Mouse (Mus musculus): ENCODE results near the gene 4930535I16Rik. TPM values are rescaled to one million over a fixed set of nuclear protein-coding genes. Genes with fewer than 3 reads are reported as not detected.

Gene 4930535I16Rik
- polyA plus RNA-seq, 1 experiment, result not detected

DNA sequence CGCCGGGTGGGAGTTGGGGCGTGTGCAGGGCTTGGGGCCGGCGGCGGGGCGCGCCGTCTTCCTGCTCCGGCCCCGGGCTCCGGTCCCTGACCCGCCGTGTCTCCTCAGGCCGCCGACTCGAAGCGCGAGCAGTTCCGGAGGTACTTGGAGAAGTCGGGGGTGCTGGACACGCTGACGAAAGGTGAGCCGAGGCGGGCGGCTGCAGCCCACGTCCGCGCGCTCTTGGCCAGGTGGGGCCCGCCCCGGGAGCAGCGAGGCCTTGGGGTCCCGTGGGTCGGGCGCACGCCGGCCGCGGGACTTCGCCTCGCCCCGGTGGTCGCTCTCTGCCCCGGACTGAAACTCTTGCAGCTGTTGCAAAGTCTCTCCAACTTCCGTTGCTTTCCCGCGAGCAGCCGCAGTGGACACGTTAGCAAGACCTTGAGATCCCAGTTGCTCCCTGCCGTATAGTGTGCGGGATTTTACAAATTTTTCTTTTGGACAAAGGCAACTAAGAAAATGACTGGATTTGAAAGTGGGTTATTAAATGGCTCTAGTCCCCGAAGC lies 12.6 kb downstream of the 4930535I16Rik start:
- DNase-seq (ENCODE audit: low spot score), result no peak

GRCm38 (mm10) chr4:123904333-123905125 lies 13.3 kb downstream of the 4930535I16Rik start, which contains the start of gene Mycbp:
Gene Mycbp, plus strand, starts transcription at chr4:123904832.
- DNase-seq (ENCODE audit: low spot score), result peak; percentile 100

- no peak for DNase-seq (ENCODE audit: low spot score)
Measured at GRCm38 (mm10) chr4:123903432-123903831, 14.4 kb downstream of the 4930535I16Rik start.

DNA sequence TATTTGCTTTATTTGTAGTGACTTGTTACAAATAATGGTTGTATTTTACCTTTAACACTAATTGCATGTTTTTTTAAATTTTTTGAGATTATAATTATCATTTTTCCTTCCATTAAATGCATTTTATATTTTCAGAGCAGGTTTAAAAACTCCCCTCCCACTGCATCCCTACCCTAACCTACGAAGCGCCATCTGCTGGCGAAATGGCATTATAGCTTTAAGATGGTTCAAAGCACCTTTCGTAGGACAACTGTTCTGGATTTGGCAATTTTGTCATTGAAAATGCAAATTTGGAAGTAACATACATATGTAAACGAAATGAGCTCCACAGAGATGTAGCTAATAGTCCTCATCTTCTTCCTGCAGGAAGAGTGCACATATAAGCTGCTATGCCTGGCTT lies 19.1 kb downstream of the 4930535I16Rik start:
- DNase-seq (ENCODE audit: low spot score), result no peak

- no peak for DNase-seq (ENCODE audit: low spot score)
Measured at GRCm38 (mm10) chr4:123894295-123894694, 23.5 kb downstream of the 4930535I16Rik start.

- DNase-seq (ENCODE audit: low spot score), result no peak
Measured at GRCm38 (mm10) chr4:123893726-123894125, 24.1 kb downstream of the 4930535I16Rik start.

Other genes starting within 250 kb of the 4930535I16Rik start
- gene Macf1, start 233.7 kb downstream of the 4930535I16Rik start, polyA plus RNA-seq (2012; rRNA removed), result 94.0 and 119 TPM in 2 replicates
- 312 and 316 TPM in 2 replicates for gene Ndufs5, start 199.8 kb downstream of the 4930535I16Rik start, polyA plus RNA-seq (2012; rRNA removed)
- 49.3 and 59.1 TPM in 2 replicates for gene Akirin1, start 167.7 kb downstream of the 4930535I16Rik start, polyA plus RNA-seq (2012; rRNA removed)
- 29.8 and 38.1 TPM in 2 replicates for gene Rhbdl2, start 130.1 kb downstream of the 4930535I16Rik start, polyA plus RNA-seq (2012; rRNA removed)
- gene 4933427I04Rik, start 58.3 kb downstream of the 4930535I16Rik start, polyA plus RNA-seq (2012; rRNA removed), result 0.12 and 0.14 TPM in 2 replicates
- gene Mycbp, start 13.2 kb downstream of the 4930535I16Rik start, polyA plus RNA-seq (2012; rRNA removed), result 18.3 and 21.1 TPM in 2 replicates
- gene Rragc, start 576 bp downstream of the 4930535I16Rik start, polyA plus RNA-seq (2012; rRNA removed), result 76.6 and 77.2 TPM in 2 replicates